Comparison of ENCODE assay signal across 23 mouse cellular contexts in the genomic region with DNA sequence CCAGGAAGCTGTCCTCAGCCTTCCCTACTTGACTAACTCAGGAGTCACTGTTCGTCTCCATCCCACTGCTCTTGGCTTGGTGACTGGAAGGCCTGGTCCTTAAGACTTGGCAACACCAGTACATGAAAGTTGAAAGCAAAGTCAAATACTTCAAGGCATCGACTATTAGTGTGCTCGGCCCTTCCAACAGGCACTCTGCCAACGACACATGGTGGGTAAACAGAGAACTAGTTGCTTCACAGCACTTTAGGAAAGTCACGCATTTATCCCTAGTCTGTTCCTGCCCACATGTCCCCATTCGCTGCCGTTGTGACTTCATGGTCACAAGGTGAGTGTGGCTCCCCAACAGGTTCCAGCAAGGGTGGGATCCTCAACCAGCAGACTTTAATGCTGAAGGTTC. TPM values are rescaled to one million over a fixed set of nuclear protein-coding genes. Genes with fewer than 3 reads are reported as not detected.
DNase-seq lines count a peak whose midpoint lies in the region; ATAC-seq and TF ChIP-seq lines count a peak whose summit lies in the region.
"Had no signal": no experiment of that assay in that cellular context is flagged by ENCODE, and none has a peak within 500 bp of the region (broad histone marks: within the 10 kb centered on the region; RNA-seq: fewer than 3 reads in every experiment).

No protein-coding gene starts in this region.

- TF ChIP-seq POLR2A in lung, adult 2 months (IDR thresholded peaks at IDR 0.05; ENCODE audit: borderline replicate concordance, extremely low read depth, low read depth, low read length): no peak
- TF ChIP-seq POLR2A in cerebellum, adult 2 months (IDR thresholded peaks at IDR 0.05; ENCODE audit: borderline replicate concordance, insufficient read depth, low read length): no peak

- H3K9ac ChIP-seq in liver, postnatal 0 days (replicated peaks): no peak overlapping the region
- no peak overlapping the region for H3K9ac ChIP-seq in liver, embryonic 11.5 days (ENCODE audit: low read depth, low read length)
- H3K9ac ChIP-seq in stomach, postnatal 0 days (ENCODE audit: low read length): no peak overlapping the region
- H3K9ac ChIP-seq: heart, embryonic 12.5 days; limb, embryonic 12.5 days; liver, embryonic 14.5 days; midbrain, embryonic 12.5 days had no signal

- no peak for TF ChIP-seq CTCF in liver, postnatal 0 days (IDR thresholded peaks at IDR 0.05; ENCODE audit: low read depth)
- TF ChIP-seq CTCF in lung, adult 2 months (IDR thresholded peaks at IDR 0.05; ENCODE audit: insufficient read depth, low read length): no peak
- no peak for TF ChIP-seq CTCF in stomach, postnatal 0 days (IDR thresholded peaks at IDR 0.05; ENCODE audit: low read depth)
- TF ChIP-seq CTCF in cerebellum, adult 2 months (IDR thresholded peaks at IDR 0.05; ENCODE audit: borderline replicate concordance, insufficient read depth, low read depth, low read length): no peak

- no peak overlapping the region for H3K4me3 ChIP-seq in liver, postnatal 0 days (ENCODE audit: low read depth, low read length)
- no peak overlapping the region for H3K4me3 ChIP-seq in liver, embryonic 11.5 days (ENCODE audit: low read depth, low read length)
- no peak overlapping the region for H3K4me3 ChIP-seq in lung, adult 2 months (replicated peaks; ENCODE audit: extremely low read depth, low read depth, low read length)
- H3K4me3 ChIP-seq in stomach, postnatal 0 days (ENCODE audit: low read depth, low read length): no peak overlapping the region
- no peak overlapping the region for H3K4me3 ChIP-seq in cerebellum, adult 2 months (replicated peaks; ENCODE audit: insufficient read depth, low read depth, low read length)
- H3K4me3 ChIP-seq: forebrain, embryonic 10.5 days; gastrocnemius, adult 2 months; heart, embryonic 12.5 days; limb, embryonic 12.5 days; midbrain, embryonic 12.5 days had no signal

- no peak overlapping the region for H3K27ac ChIP-seq in liver, postnatal 0 days (ENCODE audit: low read depth)
- H3K27ac ChIP-seq in liver, embryonic 11.5 days (ENCODE audit: low read depth, low read length): no peak overlapping the region
- H3K27ac ChIP-seq in stomach, postnatal 0 days (replicated peaks): peak overlapping the region; percentile 58; the same call in 1 of the 2 replicates
- no peak overlapping the region for H3K27ac ChIP-seq in cerebellum, adult 2 months (ENCODE audit: insufficient read depth, low read length)
- H3K27ac ChIP-seq: forebrain, embryonic 10.5 days; gastrocnemius, adult 2 months; hindbrain, postnatal 0 days; limb, embryonic 12.5 days; liver, embryonic 14.5 days; midbrain, embryonic 12.5 days had no signal

- 61% methylated on average over 7 of the region's 7 CpGs for WGBS in liver, postnatal 0 days (ENCODE audit: insufficient replicate concordance)
- WGBS in liver, embryonic 11.5 days: 88% methylated on average over 7 of the region's 7 CpGs
- 51% methylated on average over 7 of the region's 7 CpGs for WGBS in lung, adult 2 months
- WGBS in stomach, postnatal 0 days: 33% methylated on average over 7 of the region's 7 CpGs
- WGBS in cerebellum, adult 2 months: 56% methylated on average over 7 of the region's 7 CpGs

- H3K4me2 ChIP-seq in liver, postnatal 0 days (ENCODE audit: low read depth, low read length): no peak overlapping the region
- no peak overlapping the region for H3K4me2 ChIP-seq in liver, embryonic 11.5 days
- no peak overlapping the region for H3K4me2 ChIP-seq in stomach, postnatal 0 days (replicated peaks; ENCODE audit: low read depth)
- H3K4me2 ChIP-seq: heart, embryonic 12.5 days; limb, embryonic 12.5 days; midbrain, embryonic 12.5 days had no signal

- DNase-seq in liver, postnatal 0 days: peak; percentile 61
- no peak for DNase-seq in liver, embryonic 11.5 days (ENCODE audit: low spot score)
- peak; percentile 62 for DNase-seq in lung, adult 2 months
- peak; percentile 75 for DNase-seq in lung, postnatal 10 days
- DNase-seq in stomach, postnatal 0 days (ENCODE audit: low spot score): peak; percentile 74
- no peak for DNase-seq in cerebellum, adult 2 months
- no peak for DNase-seq in cerebellum, adult 11 months
- DNase-seq: adrenal gland, postnatal 36 days; cerebellum, postnatal 14 days; gastrocnemius, adult 2 months; heart, postnatal 10 days; kidney, adult 9 months; kidney, postnatal 14 days; layer of hippocampus, postnatal 36 days; thymus, postnatal 4 days had no signal

- ATAC-seq in liver, postnatal 0 days: peak; percentile 75
- no peak for ATAC-seq in liver, embryonic 11.5 days (replicated peaks; ENCODE audit: low FRiP score)
- peak; percentile 14; the same call in 1 of the 2 replicates for ATAC-seq in stomach, postnatal 0 days (ENCODE audit: low FRiP score, low TSS enrichment)
- ATAC-seq: hindbrain, postnatal 0 days; intestine, embryonic 16.5 days; Patski had no signal

- no peaks in the 10 kb centered on the region for H3K9me3 ChIP-seq in liver, postnatal 0 days (ENCODE audit: low read length)
- no peaks in the 10 kb centered on the region for H3K9me3 ChIP-seq in liver, embryonic 11.5 days (ENCODE audit: control insufficient read depth, low read length)
- no peaks in the 10 kb centered on the region for H3K9me3 ChIP-seq in stomach, postnatal 0 days (ENCODE audit: control insufficient read depth, low read length)
- H3K9me3 ChIP-seq: forebrain, embryonic 10.5 days; heart, embryonic 12.5 days; limb, embryonic 12.5 days; midbrain, embryonic 12.5 days had no signal

- no peaks in the 10 kb centered on the region for H3K4me1 ChIP-seq in liver, postnatal 0 days (ENCODE audit: insufficient read depth)
- no peaks in the 10 kb centered on the region for H3K4me1 ChIP-seq in liver, embryonic 11.5 days (replicated peaks; ENCODE audit: control insufficient read depth, insufficient read depth, low read length)
- H3K4me1 ChIP-seq in lung, adult 2 months (ENCODE audit: control insufficient read depth, insufficient read depth, low read length): peaks cover under 1% of the 10 kb centered on the region; the same call in 1 of the 2 replicates
- 0 out of 2 replicates have a peak, but pooled peaks cover 6% of the 10 kb centered on the region for H3K4me1 ChIP-seq in stomach, postnatal 0 days (replicated peaks; ENCODE audit: control insufficient read depth, insufficient read depth)
- peaks cover 3% of the 10 kb centered on the region for H3K4me1 ChIP-seq in cerebellum, adult 2 months (ENCODE audit: control insufficient read depth, insufficient read depth, low read length)
- H3K4me1 ChIP-seq: limb, embryonic 12.5 days had no signal

- H3K27me3 ChIP-seq in liver, postnatal 0 days (ENCODE audit: insufficient read depth, low read length): no peaks in the 10 kb centered on the region
- H3K27me3 ChIP-seq in liver, embryonic 11.5 days (replicated peaks; ENCODE audit: control insufficient read depth, insufficient read depth, low read length): no peaks in the 10 kb centered on the region
- H3K27me3 ChIP-seq in stomach, postnatal 0 days (ENCODE audit: control insufficient read depth, insufficient read depth, low read length): no peaks in the 10 kb centered on the region
- H3K27me3 ChIP-seq in cerebellum, adult 2 months (ENCODE audit: control insufficient read depth, insufficient read depth, low read length): no peaks in the 10 kb centered on the region
- H3K27me3 ChIP-seq: heart, embryonic 12.5 days; limb, embryonic 12.5 days; Patski had no signal

- H3K36me3 ChIP-seq in liver, postnatal 0 days (replicated peaks; ENCODE audit: insufficient read depth, low read length): no peaks in the 10 kb centered on the region
- H3K36me3 ChIP-seq in liver, embryonic 11.5 days (ENCODE audit: control insufficient read depth, insufficient read depth, low read length): no peaks in the 10 kb centered on the region
- no peaks in the 10 kb centered on the region for H3K36me3 ChIP-seq in stomach, postnatal 0 days (ENCODE audit: control insufficient read depth, insufficient read depth, low read length)
- H3K36me3 ChIP-seq: heart, embryonic 12.5 days; limb, embryonic 12.5 days; midbrain, embryonic 12.5 days had no signal

- no peak for TF ChIP-seq EP300 in liver, postnatal 0 days (IDR thresholded peaks at IDR 0.05; ENCODE audit: low read depth)
- TF ChIP-seq EP300 in stomach, postnatal 0 days (optimal IDR thresholded peaks at IDR 0.05): no peak

RNA-seq across cellular contexts. Expression of a gene that starts 57.2 kb away (rescaled TPM):
- polyA plus RNA-seq in liver, postnatal 0 days (2015; fragmentation: Nextera tagmentation; extraction: Ambion mirVana): 1.2 and 1.5 TPM in 2 replicates
- polyA plus RNA-seq in liver, embryonic 11.5 days (2014; fragmentation: Nextera tagmentation; extraction: Ambion mirVana): 5.6 and 5.8 TPM in 2 replicates
- polyA plus RNA-seq in lung, adult 2 months (2012; rRNA removed): 36.7 and 45.3 TPM in 2 replicates
- polyA plus RNA-seq in stomach, postnatal 0 days (2015; fragmentation: Nextera tagmentation; extraction: Ambion mirVana): 14.9 and 16.2 TPM in 2 replicates
- polyA plus RNA-seq in cerebellum, adult 2 months (2012; rRNA removed): 28.4 and 28.8 TPM in 2 replicates

Comparison
In these comparisons a context has a peak if more than half of its experiments do, and no peak if none do; other contexts are left out.
1. DNase-seq: peak in liver, postnatal 0 days (single experiment), lung, adult 2 months (single experiment), lung, postnatal 10 days (single experiment) and stomach, postnatal 0 days (single experiment); none in liver, embryonic 11.5 days (single experiment), cerebellum, adult 2 months (0 of 2) and cerebellum, adult 11 months (single experiment).